34 mouse cellular contexts compared by ENCODE assay signal in genomic region chr1:187819406-187819805, GRCm38 (mm10).
"Had no signal": no experiment of that assay in that cellular context is flagged by ENCODE, and none has a peak within 500 bp of the region (broad histone marks: within the 10 kb centered on the region; RNA-seq: fewer than 3 reads in every experiment).

No protein-coding gene starts in this region.

- H3K4me2 ChIP-seq: heart, embryonic 11.5 days; heart, embryonic 12.5 days; heart, embryonic 13.5 days; heart, embryonic 15.5 days; hindbrain, embryonic 12.5 days; hindbrain, embryonic 13.5 days; hindbrain, embryonic 14.5 days; hindbrain, embryonic 15.5 days; intestine, embryonic 15.5 days; kidney, embryonic 15.5 days had no signal

- H3K36me3 ChIP-seq: heart, embryonic 10.5 days; heart, embryonic 12.5 days; heart, embryonic 13.5 days; heart, embryonic 15.5 days; hindbrain, embryonic 10.5 days; hindbrain, embryonic 12.5 days; hindbrain, embryonic 13.5 days; hindbrain, embryonic 15.5 days; intestine, embryonic 15.5 days; kidney, embryonic 15.5 days had no signal

- H3K27ac ChIP-seq: heart, embryonic 10.5 days; heart, embryonic 13.5 days; heart, embryonic 15.5 days; hindbrain, embryonic 10.5 days; hindbrain, embryonic 12.5 days; hindbrain, embryonic 13.5 days; hindbrain, embryonic 14.5 days; hindbrain, embryonic 15.5 days; hindbrain, postnatal 0 days; intestine, embryonic 15.5 days; layer of hippocampus, adult 2 months; left cerebral cortex, adult 2 months had no signal

- ATAC-seq: hindbrain, embryonic 16.5 days; hindbrain, postnatal 0 days; inflammation-experienced regulatory T-cells, adult 6 months; intestine, embryonic 15.5 days; intestine, embryonic 16.5 days; intestine, postnatal 0 days had no signal

- H3K27me3 ChIP-seq: heart, embryonic 12.5 days; heart, embryonic 13.5 days; heart, embryonic 15.5 days; hindbrain, embryonic 12.5 days; hindbrain, embryonic 13.5 days; hindbrain, embryonic 15.5 days; intestine, embryonic 15.5 days; kidney, embryonic 15.5 days had no signal

- H3K9me3 ChIP-seq: heart, embryonic 10.5 days; heart, embryonic 12.5 days; heart, embryonic 13.5 days; heart, embryonic 15.5 days; hindbrain, embryonic 10.5 days; hindbrain, embryonic 12.5 days; hindbrain, embryonic 13.5 days; hindbrain, embryonic 15.5 days; intestine, embryonic 15.5 days; kidney, embryonic 15.5 days had no signal

- H3K4me1 ChIP-seq: hindbrain, embryonic 10.5 days; hindbrain, embryonic 12.5 days; intestine, embryonic 15.5 days had no signal

- DNase-seq: heart, postnatal 10 days; heart, postnatal 14 days; heart, postnatal 36 days; heart, postnatal 4 days; kidney, adult 11 months; kidney, adult 18-20 months; kidney, adult 2 months; kidney, adult 8-10 months; kidney, adult 9 months; kidney, postnatal 14 days; kidney, postnatal 25 days; kidney, postnatal 36 days; kidney, postnatal 4 days; layer of hippocampus, adult 9-11 months; layer of hippocampus, postnatal 36 days had no signal

- H3K4me3 ChIP-seq: heart, embryonic 10.5 days; heart, embryonic 12.5 days; heart, embryonic 13.5 days; heart, embryonic 15.5 days; hindbrain, embryonic 10.5 days; hindbrain, embryonic 12.5 days; hindbrain, embryonic 13.5 days; hindbrain, embryonic 15.5 days; intestine, embryonic 15.5 days; kidney, embryonic 15.5 days; layer of hippocampus, adult 2 months; left cerebral cortex, adult 2 months had no signal

- H3K9ac ChIP-seq: heart, embryonic 12.5 days; heart, embryonic 13.5 days; heart, embryonic 15.5 days; hindbrain, embryonic 12.5 days; hindbrain, embryonic 13.5 days; hindbrain, embryonic 14.5 days; hindbrain, embryonic 15.5 days; intestine, embryonic 15.5 days; kidney, embryonic 15.5 days had no signal
